Mouse (Mus musculus): ENCODE measurements around the gene Idh3g. TPM values are rescaled to one million over a fixed set of nuclear protein-coding genes. Genes with fewer than 3 reads are reported as not detected.

Idh3g gene
- polyA plus RNA-seq, 1 experiment, result 147 TPM

GRCm38 (mm10) chrX:73767267-73767666 is 19.4 kb downstream of the Idh3g start:
- no peak overlapping the region for H3K4me3 ChIP-seq (ENCODE audit: low read depth, low read length)
- no peaks in the 10 kb centered on the region for H3K9me3 ChIP-seq (replicated peaks; ENCODE audit: control insufficient read depth, insufficient read depth, low read length, poor library complexity, severe bottlenecking)
- H3K4me1 ChIP-seq (ENCODE audit: control insufficient read depth, insufficient read depth, low read length), result no peaks in the 10 kb centered on the region
- no peak overlapping the region for H3K27ac ChIP-seq (ENCODE audit: insufficient read depth, low read length)
- no peaks in the 10 kb centered on the region for H3K27me3 ChIP-seq (ENCODE audit: control insufficient read depth, insufficient read depth, low read length, poor library complexity, severe bottlenecking)
- no peak overlapping the region for H3K9ac ChIP-seq (ENCODE audit: low read depth, poor library complexity, severe bottlenecking)
- no peak for TF ChIP-seq CTCF (IDR thresholded peaks at IDR 0.05; ENCODE audit: low read depth, low read length)
- no peak for TF ChIP-seq POLR2A (IDR thresholded peaks at IDR 0.05; ENCODE audit: insufficient read depth, low read length)
- TF ChIP-seq EP300 (IDR thresholded peaks at IDR 0.05; ENCODE audit: insufficient read depth, low read depth, low read length), result no peak
- H3K36me3 ChIP-seq (ENCODE audit: control insufficient read depth, insufficient read depth, low read length, poor library complexity, severe bottlenecking), result no peaks in the 10 kb centered on the region

GRCm38 (mm10) chrX:73765311-73765710 is 21.4 kb downstream of the Idh3g start:
- no peak for TF ChIP-seq POLR2A (IDR thresholded peaks at IDR 0.05; ENCODE audit: insufficient read depth, low read length)
- TF ChIP-seq CTCF (IDR thresholded peaks at IDR 0.05; ENCODE audit: low read depth, low read length), result no peak
- no peak for TF ChIP-seq EP300 (IDR thresholded peaks at IDR 0.05; ENCODE audit: insufficient read depth, low read depth, low read length)
- H3K4me3 ChIP-seq (ENCODE audit: low read depth, low read length), result no peak overlapping the region
- no peaks in the 10 kb centered on the region for H3K9me3 ChIP-seq (replicated peaks; ENCODE audit: control insufficient read depth, insufficient read depth, low read length, poor library complexity, severe bottlenecking)
- no peaks in the 10 kb centered on the region for H3K27me3 ChIP-seq (ENCODE audit: control insufficient read depth, insufficient read depth, low read length, poor library complexity, severe bottlenecking)
- H3K27ac ChIP-seq (ENCODE audit: insufficient read depth, low read length), result no peak overlapping the region
- no peaks in the 10 kb centered on the region for H3K4me1 ChIP-seq (ENCODE audit: control insufficient read depth, insufficient read depth, low read length)
- H3K9ac ChIP-seq (ENCODE audit: low read depth, poor library complexity, severe bottlenecking), result no peak overlapping the region
- no peaks in the 10 kb centered on the region for H3K36me3 ChIP-seq (ENCODE audit: control insufficient read depth, insufficient read depth, low read length, poor library complexity, severe bottlenecking)

- Histone ChIP-seq H3K4me3 (ENCODE audit: low read depth, low read length) (no peak overlapping the region), H3K27me3 (ENCODE audit: control insufficient read depth, insufficient read depth, low read length, poor library complexity, severe bottlenecking) (no peaks in the 10 kb centered on the region), H3K9me3 (replicated peaks; ENCODE audit: control insufficient read depth, insufficient read depth, low read length, poor library complexity, severe bottlenecking) (no peaks in the 10 kb centered on the region), H3K27ac (ENCODE audit: insufficient read depth, low read length) (no peak overlapping the region), H3K4me1 (ENCODE audit: control insufficient read depth, insufficient read depth, low read length) (no peaks in the 10 kb centered on the region), H3K9ac (ENCODE audit: low read depth, poor library complexity, severe bottlenecking) (no peak overlapping the region), H3K36me3 (ENCODE audit: control insufficient read depth, insufficient read depth, low read length, poor library complexity, severe bottlenecking) (no peaks in the 10 kb centered on the region)
- TF ChIP-seq POLR2A (IDR thresholded peaks at IDR 0.05; ENCODE audit: insufficient read depth, low read length) (no peak), CTCF (IDR thresholded peaks at IDR 0.05; ENCODE audit: low read depth, low read length) (no peak), EP300 (IDR thresholded peaks at IDR 0.05; ENCODE audit: insufficient read depth, low read depth, low read length) (no peak)
These were observed 27.9 kb downstream of the Idh3g start for GRCm38 (mm10) chrX:73758611-73759290.

- H3K9me3 ChIP-seq (replicated peaks; ENCODE audit: control insufficient read depth, insufficient read depth, low read length, poor library complexity, severe bottlenecking), result no peaks in the 10 kb centered on the region
- no peak within 1 kb of the TSS for H3K27ac ChIP-seq (ENCODE audit: insufficient read depth, low read length)
- no peaks in the 10 kb centered on the region for H3K27me3 ChIP-seq (ENCODE audit: control insufficient read depth, insufficient read depth, low read length, poor library complexity, severe bottlenecking)
- TF ChIP-seq CTCF (IDR thresholded peaks at IDR 0.05; ENCODE audit: low read depth, low read length) (no peak), EP300 (IDR thresholded peaks at IDR 0.05; ENCODE audit: insufficient read depth, low read depth, low read length) (no peak), POLR2A (IDR thresholded peaks at IDR 0.05; ENCODE audit: insufficient read depth, low read length) (no peak)
- H3K9ac ChIP-seq (ENCODE audit: low read depth, poor library complexity, severe bottlenecking), result no peak within 1 kb of the TSS
- H3K36me3 ChIP-seq (ENCODE audit: control insufficient read depth, insufficient read depth, low read length, poor library complexity, severe bottlenecking), result no peaks in the 10 kb centered on the region
- H3K4me1 ChIP-seq (ENCODE audit: control insufficient read depth, insufficient read depth, low read length), result no peaks in the 10 kb centered on the region
- no peak within 1 kb of the TSS for H3K4me3 ChIP-seq (ENCODE audit: low read depth, low read length)
These were observed 30.2 kb downstream of the Idh3g start, which contains the start of gene Plxnb3 for GRCm38 (mm10) chrX:73756334-73757140. TSS of gene Plxnb3 (plus strand) at chrX:73757090.

- H3K4me3 ChIP-seq (ENCODE audit: low read depth, low read length), result no peak overlapping the region
- H3K4me1 ChIP-seq (ENCODE audit: control insufficient read depth, insufficient read depth, low read length), result no peaks in the 10 kb centered on the region
- TF ChIP-seq POLR2A (IDR thresholded peaks at IDR 0.05; ENCODE audit: insufficient read depth, low read length), result no peak
- TF ChIP-seq EP300 (IDR thresholded peaks at IDR 0.05; ENCODE audit: insufficient read depth, low read depth, low read length), result no peak
- no peak for TF ChIP-seq CTCF (IDR thresholded peaks at IDR 0.05; ENCODE audit: low read depth, low read length)
- no peaks in the 10 kb centered on the region for H3K9me3 ChIP-seq (replicated peaks; ENCODE audit: control insufficient read depth, insufficient read depth, low read length, poor library complexity, severe bottlenecking)
- H3K27me3 ChIP-seq (ENCODE audit: control insufficient read depth, insufficient read depth, low read length, poor library complexity, severe bottlenecking), result no peaks in the 10 kb centered on the region
- H3K27ac ChIP-seq (ENCODE audit: insufficient read depth, low read length), result no peak overlapping the region
- H3K9ac ChIP-seq (ENCODE audit: low read depth, poor library complexity, severe bottlenecking), result no peak overlapping the region
- H3K36me3 ChIP-seq (ENCODE audit: control insufficient read depth, insufficient read depth, low read length, poor library complexity, severe bottlenecking), result no peaks in the 10 kb centered on the region
These were observed 37.7 kb downstream of the Idh3g start for GRCm38 (mm10) chrX:73748977-73749376.

Data from ES-Bruce4 (cell line).